Mouse (Mus musculus) liver, adult 2 months (tissue): ENCODE measurements around the gene Abcg5.

Source experiments
- CTCF ChIP-seq: fragments of 200-500 bp; IDR thresholded peaks from 2 replicates; pipeline ENCODE4 v1.5.1; 2011; ENCODE audit warnings: low read depth, low read length, control low read depth
- POLR2A ChIP-seq: fragments of 200-500 bp; IDR thresholded peaks from 2 replicates; pipeline ENCODE4 v1.6.1; 2011; ENCODE audit warnings: low read length, control low read depth; ENCODE audit not compliant: insufficient read depth; ENCODE audit errors: extremely low read depth

DNA sequence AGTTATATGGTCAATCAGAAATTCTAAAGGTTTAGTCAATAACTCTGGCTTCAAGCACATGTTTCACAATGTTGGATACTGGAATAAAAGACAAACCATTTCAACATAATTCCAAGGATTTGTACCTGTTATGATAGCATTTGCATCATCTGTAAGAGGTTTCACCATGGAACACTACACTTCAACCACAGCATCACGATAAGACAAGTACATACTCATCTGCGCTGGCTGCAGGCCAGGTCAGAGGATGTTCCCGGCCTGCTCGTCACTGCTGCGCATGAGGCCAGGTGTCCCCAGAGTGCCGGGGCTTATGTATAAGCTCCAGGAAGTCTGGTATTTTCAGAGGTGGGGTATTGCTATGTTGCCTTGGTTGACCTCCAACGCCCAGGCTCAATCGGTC is 49.8 kb upstream of the Abcg5 start:
- TF ChIP-seq CTCF, result no peak
- no peak for TF ChIP-seq POLR2A
